Mouse (Mus musculus) adrenal gland, adult 2 months (tissue): ENCODE data around the gene F2rl1. TPM values are rescaled to one million over a fixed set of nuclear protein-coding genes. Genes with fewer than 3 reads are reported as not detected.
"Not testable (repeated sequence)": the region's sequence is repeated elsewhere in the genome, so short reads cannot be mapped to it uniquely, and the experiment has no call there.

ENCODE experiments used
- DNase-seq: peaks from one replicate; pipeline ENCODE4 v3.0.0; 2021
- polyA plus RNA-seq: library from polyadenylated mRNA; depleted of rRNA; stranded (reverse); fragments of >200 nt; gene quantifications from 2 replicates; pipeline ENCODE4 v1.2.3, GENCODE M21; 2012
- total RNA-seq, 2 experiments: library from RNA; stranded (reverse); gene quantifications; 2 replicates each; pipeline ENCODE4 v1.2.3; 2021

F2rl1 gene
- total and polyA plus RNA-seq, 3 experiments = 0.12 to 0.20 (median 0.17) TPM

DNA sequence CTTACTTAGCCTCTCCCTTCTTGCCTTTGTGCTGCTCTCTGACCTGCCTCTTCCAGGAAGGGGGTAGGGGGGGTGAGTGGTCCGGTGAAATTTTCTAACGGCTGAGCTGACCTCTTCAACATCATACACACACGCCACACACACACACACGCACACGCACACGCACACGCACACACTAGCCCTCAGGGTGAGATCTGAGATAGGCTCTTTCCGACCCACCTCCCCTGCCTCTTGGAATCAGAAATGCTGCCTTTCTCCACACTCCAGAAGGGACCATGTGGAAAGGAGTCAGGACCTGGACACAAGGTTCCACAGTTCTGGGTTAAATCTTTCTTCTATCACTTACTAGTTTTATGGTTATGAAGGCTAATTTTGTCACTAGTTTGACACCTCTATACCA, 8.6 kb upstream of the F2rl1 start:
- DNase-seq = no peak

DNA sequence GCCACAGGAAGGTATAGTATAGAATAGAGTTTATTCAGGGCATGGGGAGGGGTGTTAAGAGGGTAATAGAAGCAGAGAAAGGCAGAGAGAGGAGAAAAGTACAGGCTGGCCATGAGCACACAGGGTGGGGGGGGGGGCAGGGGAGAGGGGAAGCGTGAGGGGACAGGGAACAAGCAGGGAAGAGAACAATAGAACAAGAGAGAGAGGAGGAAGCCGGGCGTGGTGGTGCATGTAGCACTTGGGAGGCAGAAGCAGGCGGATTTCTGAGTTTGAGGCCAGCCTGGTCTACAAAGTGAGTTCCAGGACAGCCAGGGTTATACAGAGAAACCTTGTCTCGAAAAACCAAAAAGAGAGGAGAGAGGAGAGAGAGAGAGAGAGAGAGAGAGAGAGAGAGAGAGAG, 8.1 kb upstream of the F2rl1 start:
- DNase-seq = not testable (repeated sequence)

DNA sequence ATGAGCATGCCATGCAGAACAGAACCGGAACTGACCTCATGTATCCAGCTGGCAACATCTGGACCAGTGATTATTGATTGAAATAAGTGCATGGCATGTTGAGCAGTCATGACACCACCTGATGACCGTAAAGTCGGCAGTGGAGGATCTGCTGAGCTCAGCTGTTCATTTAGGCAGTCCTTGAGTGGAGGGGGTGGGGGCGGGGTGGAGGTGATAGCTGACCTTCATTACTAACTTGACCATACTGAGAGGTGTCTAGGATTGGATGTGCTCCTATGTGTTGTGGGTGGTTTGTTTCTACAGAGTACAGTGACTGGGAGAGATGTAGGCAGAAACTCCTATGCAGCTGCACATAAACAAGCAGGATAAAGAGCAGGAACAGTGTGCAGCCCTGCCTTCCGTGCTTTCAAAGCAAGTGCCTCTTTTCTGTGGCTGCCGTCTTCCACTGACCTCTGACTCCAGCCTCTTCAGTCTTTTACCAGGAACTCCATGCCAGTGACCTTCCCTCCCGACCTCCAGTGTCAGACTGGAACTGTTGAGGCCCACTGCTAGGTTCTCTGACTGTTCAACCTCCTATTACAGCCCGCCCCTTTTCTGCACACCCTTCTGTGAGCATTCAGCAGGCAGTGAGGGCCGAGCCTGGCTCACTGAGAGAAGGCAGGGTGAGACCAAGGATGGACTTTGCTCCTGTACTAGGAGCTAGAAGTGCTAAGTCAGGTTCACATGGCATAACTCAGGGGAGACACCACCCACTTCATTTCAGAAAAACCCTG, 6.4 kb upstream of the F2rl1 start:
- no peak for DNase-seq

DNA sequence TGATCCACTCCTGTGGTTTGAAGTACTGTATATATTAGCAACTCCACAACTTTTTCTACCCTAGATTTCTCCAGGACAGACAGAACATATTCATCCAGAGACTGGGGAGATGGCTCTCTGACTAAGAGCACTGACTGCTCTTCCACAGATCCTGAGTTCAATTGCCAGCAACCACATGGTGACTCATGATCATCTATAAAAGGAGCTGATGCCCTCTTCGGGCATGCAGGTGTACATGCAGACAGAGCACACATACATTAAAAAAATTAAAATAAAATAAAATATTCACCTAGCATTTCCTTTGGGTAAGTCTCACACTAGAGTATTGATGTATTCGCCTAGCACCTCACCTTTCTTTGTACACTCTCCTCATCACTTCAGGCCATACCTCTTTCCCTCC, 4.2 kb upstream of the F2rl1 start:
- no peak for DNase-seq

DNA sequence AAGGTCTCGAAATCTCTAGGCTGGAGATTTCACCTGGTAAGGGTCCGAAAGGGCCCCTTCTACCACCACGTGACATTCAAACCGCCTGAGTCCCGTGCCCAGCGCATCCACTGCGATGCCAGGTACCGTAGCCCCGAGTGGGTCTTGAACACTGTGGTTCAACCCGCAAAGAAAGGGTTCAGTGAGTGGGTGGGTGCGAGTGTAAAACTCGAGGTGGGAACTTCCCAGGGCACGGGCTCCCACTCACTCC, 678 bp downstream of the F2rl1 start:
- no peak for DNase-seq

DNA sequence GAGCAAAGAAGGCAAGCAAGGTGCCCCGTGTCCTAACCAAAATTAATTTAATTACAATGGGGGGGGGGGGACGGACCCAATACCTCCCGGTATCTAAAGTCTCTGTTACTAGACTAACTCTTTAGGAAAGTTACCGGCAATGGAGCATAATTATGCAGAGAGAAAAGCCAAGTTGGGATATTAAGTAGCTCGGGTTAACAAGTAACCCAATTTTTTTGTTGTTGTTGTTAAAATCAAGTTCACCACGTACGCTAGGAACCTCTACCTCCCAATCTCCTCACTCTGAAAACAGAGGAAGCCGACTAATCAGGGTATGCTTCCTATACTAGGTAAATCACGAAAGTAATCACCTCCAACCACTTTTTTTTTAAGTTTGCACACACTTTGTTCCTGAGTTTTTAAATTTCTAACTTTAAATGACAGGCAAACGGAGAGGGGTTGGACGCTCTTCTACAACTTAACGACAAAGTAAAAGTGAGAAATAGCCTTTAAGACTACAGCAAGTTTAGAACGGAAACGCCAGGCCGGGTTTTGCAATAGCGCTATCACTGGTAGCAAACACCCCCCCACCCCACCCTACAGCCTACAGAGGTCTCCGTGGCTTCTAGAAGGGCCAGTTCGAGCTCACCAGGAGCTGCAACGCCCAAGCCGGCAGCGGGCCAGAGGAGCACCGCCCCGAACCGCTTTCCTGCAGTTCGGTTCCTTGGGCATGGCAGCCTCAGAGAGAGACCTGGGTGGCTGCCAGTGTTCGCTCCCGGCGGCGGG, 1.2 kb downstream of the F2rl1 start:
- peak; percentile 59 for DNase-seq

DNA sequence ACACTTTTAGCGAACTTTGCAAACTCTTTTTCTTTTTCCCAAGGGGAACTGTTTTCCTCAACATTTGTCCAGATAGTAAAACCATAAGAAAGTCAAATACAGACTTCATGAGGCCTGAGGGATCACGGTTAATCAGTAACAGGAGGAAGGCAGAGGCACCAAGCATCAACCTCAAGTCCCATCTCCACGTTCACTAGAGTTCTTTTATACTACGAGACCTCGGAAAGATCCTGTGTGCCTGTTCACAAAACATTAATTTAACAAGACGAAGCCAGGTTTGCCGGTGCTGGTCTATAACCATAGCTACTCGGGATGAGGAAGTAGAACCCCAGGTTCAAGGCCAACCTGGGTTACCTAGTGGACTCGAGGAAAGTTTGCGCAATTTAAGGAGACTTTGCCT, 2.9 kb downstream of the F2rl1 start:
- no peak for DNase-seq

DNA sequence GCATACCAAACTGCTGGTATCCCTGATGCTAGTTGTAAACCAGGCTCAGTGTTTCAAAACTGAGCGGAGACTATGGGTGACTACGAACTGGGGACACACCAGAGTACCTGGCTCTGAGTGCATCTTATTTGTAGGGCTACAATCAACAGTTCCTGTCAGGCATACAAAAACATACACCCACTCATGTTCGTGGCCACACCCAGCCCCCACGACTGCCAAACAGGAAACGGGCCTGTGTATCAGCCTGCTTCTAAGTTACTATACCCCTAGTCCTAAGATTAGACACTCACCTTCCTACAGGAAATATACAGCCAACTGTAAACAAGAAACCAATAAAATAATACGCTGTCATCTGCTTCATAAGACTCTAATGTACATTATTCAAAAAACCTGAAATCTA, 4.0 kb downstream of the F2rl1 start:
- DNase-seq = no peak

DNA sequence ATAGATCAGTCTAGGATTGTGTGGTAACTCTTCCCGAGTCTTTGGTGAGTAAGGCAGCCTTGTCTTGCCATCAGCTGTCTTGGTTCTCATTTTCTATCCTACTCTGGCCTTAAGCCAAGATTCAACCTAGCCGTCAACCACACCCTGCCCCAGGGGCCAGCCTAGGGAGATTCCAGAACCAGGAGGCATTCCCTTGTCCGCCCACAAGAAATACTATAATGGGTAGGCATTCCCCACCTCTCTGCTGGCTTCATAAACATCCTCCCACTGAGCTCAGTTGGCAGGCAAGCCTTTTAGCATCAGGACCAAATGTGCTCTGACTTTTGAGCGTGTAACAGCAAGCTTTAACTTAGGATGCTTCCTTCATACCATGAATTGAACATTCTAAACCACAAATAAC, 10.3 kb downstream of the F2rl1 start:
- no peak for DNase-seq

DNA sequence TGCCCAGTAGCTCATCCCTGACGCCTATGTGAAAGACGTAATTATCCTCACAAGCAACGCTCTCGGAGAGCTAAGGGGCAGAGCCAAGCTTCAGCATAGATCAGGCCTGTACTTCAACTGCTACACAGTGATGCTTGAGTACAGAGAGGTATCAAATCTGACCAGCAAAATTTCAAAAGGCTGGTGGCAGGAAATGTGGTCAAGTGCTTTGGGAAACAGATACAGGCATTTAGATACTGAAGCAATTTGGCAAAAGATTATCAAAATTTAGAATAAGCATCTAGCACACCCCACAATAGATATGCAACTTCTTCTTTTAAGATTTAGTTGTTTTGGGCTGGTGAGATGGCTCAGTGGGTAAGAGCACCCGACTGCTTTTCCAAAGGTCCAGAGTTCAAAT, 15.0 kb downstream of the F2rl1 start:
- no peak for DNase-seq

DNA sequence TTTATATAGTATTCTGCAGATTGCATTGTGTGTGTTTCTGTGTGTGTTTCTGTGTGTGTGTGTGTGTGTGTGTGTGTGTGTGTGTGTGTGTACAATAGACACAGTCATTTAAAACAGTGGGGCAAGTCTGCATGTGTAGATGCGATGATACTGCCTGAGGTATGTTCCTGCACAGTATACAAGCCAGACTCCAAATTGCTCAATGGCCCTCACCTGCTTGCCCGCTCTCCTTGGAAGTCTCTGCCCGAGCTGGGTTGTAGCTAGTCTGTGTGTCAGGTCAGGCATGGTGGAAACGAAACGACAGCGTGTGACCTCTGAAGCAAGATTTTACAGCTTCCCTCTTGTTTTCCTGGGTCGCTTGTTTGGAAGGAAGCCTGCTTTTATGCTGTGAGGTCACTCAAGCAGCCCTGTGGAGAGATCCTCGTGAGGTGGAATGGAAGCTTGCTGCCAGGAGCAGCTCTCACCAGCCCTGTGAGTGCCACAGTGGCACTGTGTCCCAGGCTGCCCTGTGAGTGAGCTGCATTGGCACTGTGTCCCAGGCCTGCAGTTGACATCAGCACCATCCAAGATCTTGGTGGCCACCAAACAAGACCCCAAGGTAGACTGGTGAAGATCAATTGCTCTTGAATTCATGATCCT, 21.6 kb downstream of the F2rl1 start:
- DNase-seq = no peak

DNA sequence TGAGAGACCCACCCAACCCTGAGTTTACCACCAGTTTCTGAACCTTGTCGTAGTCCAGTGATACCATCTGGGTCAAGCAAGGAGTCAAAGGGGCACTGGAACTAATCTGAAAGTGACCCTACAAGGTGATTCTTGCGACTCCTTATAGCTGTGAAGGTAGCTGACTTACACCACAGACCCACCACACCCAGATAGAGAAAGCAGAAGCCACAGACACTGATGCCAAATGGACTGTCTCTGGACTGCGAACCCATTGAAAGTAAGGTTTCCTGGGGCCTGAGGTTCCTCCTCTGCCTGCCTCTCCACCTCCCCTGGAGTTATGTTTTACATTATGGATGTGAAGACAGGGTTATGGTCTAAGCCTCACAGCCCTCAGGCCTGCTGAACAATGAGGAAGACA, 28.4 kb downstream of the F2rl1 start:
- no peak for DNase-seq

DNA sequence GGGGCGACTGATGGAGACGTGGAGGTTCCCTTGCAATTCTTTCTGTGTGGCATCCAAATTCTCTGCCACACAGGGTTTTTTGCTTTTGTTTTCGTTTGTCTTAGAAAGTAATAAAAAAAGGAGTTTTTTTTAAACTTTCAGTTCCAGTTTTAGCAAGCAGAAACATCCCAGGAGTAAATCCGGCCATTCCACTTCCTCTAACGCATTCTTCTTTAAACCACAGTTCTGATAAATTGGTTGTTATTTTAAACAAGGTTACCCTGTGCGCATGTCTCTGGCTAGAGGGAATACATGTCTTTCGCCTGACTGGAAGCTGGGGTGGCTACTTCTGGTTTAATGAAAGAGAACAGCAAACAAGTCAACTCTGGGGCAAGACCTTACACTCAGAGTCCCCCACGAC, 30.2 kb downstream of the F2rl1 start:
- DNase-seq = no peak

DNA sequence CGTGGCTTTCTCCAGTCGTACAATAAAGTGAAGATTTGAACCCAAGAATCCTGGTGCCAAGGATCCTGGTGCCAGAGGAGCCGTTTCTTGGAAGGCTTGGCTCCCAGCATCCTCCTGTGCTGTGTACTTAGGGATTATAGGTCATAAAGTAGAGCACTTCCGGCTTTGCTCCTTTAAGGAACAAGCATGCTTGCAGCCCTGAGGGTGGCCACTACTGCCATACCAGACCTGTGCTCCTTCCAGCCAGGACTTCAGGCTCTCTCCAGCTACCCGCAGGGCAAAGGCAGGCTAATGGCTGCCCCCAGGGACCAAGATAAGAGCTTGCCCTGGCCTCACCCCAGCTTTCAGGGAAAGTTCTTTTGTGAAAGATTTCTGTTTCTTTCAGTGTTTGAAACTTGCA, 31.7 kb downstream of the F2rl1 start:
- DNase-seq = no peak

DNA sequence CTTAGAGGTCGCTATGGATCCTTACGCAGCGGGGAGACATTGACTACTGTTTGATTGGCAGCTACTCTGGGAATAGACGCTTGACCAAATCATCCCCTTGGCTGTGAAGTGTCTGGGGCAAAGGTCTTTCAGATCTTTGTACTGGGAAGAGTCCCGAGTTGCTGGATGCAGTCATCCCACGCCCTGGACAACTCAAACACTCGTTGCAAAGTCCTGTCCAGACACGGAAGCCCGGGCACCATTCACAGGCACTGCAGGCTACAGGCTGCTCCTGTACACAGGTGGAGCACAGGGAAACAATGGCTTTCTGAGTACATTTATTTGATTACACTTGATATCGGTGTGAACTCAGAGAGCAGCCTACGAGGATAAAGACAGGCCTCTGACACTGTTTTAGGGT, 33.7 kb downstream of the F2rl1 start:
- no peak for DNase-seq

DNA sequence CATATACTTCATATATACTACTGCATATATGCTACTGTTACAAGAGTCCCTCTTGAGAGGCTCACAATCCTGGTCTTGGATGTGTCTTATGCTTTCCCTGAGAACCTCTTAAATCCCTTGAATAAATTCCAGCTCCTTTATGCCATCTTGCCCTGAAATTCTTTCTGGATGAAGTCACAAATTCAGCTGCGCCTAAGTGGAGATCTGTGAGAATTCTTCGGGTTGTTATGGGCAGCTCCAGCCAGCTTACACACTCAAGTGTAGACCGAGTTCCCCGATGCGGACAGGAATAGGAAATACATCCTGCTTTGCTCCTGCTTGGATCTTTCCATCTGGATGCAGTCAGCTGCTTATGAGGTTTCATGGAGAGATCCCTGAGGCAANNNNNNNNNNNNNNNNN, 40.4 kb downstream of the F2rl1 start:
- no peak for DNase-seq

DNA sequence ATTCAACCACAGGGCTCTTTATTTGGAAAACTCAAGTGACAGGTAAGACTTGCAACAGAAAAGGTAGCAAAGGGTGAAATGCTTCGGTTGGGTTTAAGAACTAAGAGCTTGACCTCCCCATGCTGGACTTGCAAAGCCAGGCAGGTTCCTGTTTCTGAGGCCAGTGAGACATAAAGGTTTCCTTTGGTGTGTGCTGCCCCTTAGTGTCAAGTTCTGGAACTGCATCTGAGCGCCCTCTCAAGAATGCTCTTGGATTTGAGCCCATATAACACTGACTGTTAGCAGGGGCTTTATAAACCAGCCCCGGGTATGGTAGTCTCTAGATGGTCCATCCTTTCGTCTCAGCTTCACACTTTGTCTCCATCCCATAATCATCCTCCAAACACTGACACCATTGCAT, 43.6 kb downstream of the F2rl1 start:
- DNase-seq = peak; percentile 67

DNA sequence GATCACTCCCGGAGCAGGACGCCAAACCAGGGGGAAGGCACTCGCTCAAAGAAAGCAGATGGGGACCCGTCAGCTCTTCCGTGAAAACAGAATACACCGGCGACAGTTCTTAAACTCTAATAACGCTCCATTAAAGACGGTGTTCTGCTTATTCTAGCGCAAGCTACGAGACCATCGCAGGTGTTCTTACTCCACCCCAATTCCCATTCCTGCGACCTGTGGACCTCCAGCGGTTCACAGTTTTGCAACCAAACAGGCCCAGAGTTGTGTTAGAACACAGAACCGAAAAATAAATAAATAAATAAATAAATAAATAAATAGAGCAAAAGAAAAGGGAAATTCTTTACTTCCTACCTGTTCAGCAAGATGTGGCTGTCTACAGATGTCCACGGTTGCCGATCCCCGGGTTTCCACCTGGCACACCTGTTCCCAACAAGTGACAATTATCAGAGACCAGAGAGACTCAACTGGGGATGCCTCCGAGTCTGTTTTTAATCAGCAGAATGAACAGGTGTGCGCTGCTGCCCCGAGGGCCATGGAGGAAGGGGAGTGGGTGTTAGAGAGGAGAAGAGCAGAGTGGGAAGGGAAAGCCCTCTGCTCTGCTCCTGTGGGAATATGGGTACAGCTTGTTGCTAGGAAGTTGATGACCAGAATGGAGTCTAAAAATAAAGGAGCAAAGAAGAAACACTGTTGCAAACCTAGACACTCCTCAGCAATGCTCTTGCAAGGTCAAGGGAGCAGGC, 46.2 kb downstream of the F2rl1 start, which contains the start of gene S100z:
Gene S100z (minus strand): TSS at position 51 of the 743 bp plus-strand sequence.
- no peak for DNase-seq

DNA sequence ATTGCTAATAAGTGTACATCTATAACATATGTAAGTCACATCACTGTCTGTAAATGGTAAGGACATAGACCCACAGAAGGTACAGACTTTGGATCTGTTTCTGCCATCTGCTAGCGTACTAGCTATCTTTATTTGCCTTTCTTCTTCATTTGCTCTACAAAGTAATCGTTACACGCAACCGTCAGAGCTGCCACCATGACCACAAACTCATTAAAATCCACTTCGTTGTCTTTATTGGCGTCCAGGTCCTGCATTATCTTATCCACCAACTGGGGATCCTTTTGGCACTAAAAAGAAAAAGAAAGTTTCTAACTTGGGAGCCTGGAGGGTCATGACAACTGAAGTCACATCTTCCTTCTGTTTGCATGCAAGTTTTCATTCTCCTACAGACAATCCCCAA, 47.9 kb downstream of the F2rl1 start:
- no peak for DNase-seq

DNA sequence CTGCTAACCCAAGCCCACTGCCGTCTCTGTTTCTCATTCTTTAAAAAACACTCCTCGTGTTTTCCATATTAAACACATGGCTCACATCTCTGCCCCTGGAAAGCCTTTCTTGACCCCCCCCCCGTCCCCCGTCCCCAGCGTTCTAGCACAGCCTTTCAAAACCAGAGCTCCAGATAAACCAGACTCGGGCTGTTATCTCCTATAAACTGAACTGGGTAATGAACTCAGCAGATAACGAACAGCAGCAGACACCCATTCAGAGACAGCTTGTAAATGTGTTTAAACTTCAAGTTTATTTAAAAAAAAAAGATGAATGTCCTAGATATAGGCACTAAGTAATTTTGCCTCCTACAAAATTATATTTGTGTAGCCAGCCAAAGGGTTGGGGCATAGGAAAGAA, 49.9 kb downstream of the F2rl1 start:
- no peak for DNase-seq

DNA sequence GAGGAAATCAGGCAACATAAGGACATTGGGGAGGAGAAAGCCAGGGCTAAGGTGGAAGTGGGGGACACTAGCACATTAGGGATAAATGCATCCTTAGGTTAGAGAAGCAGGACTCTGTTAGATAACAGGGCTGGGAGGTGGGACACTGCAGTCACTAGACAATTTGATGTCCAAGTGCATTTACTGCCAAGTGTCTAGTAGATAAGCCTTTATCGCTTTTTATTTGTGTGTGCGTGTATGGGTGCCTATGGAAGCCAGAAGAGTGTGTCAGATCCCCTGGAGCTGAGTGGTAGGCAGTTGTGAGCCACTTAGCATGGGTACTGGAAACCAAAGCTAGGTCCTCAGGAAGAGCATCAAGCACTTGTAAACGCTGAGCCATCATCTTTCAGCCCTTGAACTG, 50.7 kb downstream of the F2rl1 start:
- DNase-seq = no peak

DNA sequence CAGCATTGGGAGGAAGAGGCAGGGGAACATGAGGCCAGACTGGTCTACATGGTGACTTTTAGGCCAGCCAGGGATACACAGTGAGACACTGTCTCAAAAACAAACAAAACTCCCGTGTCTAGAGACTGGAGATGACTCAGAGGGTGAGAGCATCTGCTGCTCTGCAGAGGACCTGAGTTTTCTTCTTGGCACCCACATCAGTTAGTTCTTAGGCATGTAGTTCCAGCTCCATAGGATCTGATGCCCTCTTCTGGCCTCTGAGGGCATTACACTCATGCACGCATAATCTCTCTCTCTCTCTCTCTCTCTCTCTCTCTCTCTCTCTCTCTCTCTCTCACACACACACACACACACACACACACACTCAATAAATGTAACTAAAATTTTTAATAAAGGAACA, 54.1 kb downstream of the F2rl1 start:
- DNase-seq = no peak
